Mouse (Mus musculus) adrenal gland (tissue): ENCODE results near the gene 1600015I10Rik.
"Not testable (repeated sequence)": the region's sequence is repeated elsewhere in the genome, so short reads cannot be mapped to it uniquely, and the experiment has no call there.

ENCODE experiments used
- intact Hi-C: fragments of 180-260 bp; cut with DNase I; formaldehyde crosslinking; loops from one replicate; pipeline ENCODE4 v1.15.1; 2025
- long read RNA-seq, 2 experiments: library from polyadenylated mRNA; unstranded; transcript quantifications; one replicate each; pipeline ENCODE4 v2.0.0; 2020; ENCODE audit warnings: borderline replicate concordance in 1 of 2; ENCODE audit not compliant: insufficient replicate concordance in 1 of 2

Gene 1600015I10Rik
- long read RNA-seq, experiment 1: 0 reads
- long read RNA-seq, experiment 2: 0 reads

GRCm38 (mm10) chr6:48929595-48929994 is at the start of gene 1600015I10Rik:
Gene 1600015I10Rik (plus strand): TSS chr6:48929895.
- intact Hi-C loops: no loop called here

- intact Hi-C loops: no loop called here
Measured at GRCm38 (mm10) chr6:48894203-48894602, 35.5 kb upstream of the 1600015I10Rik start.

DNA sequence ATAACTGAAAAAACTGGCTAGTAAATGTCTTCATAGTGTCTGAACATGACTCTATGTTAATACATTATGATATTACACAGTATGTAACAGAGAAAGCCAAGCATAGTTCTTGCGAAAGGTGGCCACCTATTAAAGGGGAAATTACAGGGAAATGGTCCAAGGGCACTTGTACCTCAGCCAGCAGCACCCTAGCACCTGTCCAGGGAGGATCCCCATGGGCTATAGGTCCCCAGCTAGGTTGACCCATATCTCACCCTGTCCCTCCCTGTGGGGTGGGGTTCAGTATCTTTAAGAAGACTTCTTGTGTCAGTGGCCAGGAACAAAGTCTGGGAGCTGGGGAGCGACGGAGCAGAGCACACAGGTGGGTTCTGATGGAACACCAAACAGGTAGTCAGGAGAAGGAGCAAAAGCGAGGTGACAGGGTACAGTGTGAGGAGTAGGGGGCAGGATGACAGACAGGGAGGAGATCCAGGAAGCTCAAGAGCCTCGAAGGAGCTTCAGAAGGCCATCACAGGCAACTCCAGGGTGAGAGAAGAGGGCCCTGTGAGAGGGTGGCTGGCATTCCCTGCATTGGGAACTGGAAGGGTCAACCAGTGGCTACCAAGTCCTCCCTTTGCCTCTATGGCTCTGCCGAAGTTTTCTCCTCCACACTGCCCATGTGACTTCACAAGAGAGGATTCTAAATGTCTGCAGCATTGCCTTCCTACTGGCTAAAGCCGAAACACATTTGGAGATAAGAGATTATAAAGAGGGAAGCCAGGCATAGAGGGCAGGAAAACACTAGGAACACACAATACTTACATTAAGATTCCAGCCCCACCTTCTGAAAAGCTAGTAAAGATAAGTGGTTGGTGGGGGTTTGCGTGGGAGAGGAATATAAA is 34.5 kb upstream of the 1600015I10Rik start:
- intact Hi-C loops: no loop called here

GRCm38 (mm10) chr6:48895941-48896340 is 33.8 kb upstream of the 1600015I10Rik start:
- intact Hi-C loops: no loop called here

DNA sequence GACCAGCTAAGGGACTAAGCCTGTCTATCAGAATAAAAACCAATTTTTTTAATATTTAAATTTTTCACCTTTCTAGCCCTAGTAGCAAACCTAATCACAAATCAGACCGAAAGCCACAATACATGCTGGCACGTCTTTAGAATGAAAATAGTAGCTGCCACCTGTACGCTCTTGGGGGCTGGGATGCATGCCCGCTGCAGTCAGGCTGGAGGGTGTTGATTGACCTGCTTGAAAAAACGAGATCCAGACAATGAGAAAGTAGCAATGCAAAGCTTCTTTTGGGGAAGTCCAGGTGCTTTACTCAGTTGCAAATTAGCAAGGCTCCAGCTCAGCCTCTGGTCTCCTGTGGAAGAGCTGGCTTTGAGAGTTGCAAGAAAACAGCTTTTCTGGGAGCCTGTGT is 32.7 kb upstream of the 1600015I10Rik start:
- intact Hi-C loops: no loop called here

- intact Hi-C loops: not testable (repeated sequence)
Measured at GRCm38 (mm10) chr6:48901316-48901715, 28.4 kb upstream of the 1600015I10Rik start.

GRCm38 (mm10) chr6:48902511-48903406 is 26.9 kb upstream of the 1600015I10Rik start:
- intact Hi-C loops: no loop called here

DNA sequence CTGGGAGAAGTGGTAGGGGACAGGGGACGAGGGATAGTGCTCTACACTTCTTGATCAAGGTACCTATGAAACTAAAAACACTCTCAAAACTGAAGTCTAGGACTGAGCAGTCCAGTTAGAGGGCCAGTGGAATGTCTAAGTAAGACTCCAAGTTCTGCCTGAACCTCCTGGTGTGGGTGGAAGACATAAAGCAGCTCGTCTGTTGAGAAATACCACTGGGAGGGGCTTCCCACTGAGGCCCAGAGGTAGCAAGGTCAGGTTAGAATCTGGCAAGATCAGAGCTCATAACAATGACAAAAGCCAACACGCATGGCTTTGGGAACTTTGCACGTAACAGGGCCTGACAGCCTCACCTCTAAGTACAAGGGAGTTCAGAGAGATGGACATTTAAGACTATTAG is 26.3 kb upstream of the 1600015I10Rik start:
- intact Hi-C loops: no loop called here

DNA sequence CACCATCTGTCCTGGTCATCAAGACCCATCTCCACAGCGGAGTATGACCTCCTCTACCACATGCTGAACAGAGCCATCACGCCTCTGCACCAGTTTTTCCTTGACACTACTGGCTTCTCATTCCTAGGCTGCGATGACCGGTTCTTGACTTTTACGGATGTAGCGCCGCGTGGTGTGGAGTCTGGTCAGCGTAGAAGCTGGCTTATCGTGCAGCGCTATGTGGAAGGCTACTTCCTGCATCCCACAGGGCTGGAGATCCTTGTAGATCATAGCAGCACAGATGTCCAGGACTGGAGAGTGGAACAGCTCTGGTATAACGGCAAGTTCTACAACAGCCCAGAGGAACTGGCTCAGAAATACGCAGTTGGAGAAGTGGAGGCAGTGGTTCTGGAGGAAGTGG is 24.1 kb upstream of the 1600015I10Rik start:
- intact Hi-C loops: no loop called here

- intact Hi-C loops: no loop called here
Measured at GRCm38 (mm10) chr6:48906371-48906770, 23.3 kb upstream of the 1600015I10Rik start.

GRCm38 (mm10) chr6:48909229-48909628 is 20.5 kb upstream of the 1600015I10Rik start:
- intact Hi-C loops: no loop called here

DNA sequence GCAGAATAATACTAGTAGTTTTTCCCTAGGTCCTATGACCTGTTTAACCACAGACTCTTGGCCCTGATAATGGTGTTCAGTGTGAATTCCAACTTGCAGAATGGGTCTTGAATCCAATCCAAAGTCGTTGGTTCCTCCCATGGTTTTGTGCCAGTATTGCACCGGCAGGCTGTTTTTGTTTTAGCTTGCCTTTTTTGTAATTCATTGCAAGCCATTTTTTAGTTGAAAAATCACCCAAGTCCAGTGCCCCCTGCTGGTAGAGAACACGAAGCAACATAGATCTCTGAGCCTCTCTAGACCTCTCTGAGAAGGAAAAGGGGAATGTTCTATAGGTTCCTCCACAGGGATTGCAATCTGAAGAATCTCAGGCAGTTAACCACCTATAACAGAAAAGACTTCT is 17.7 kb upstream of the 1600015I10Rik start:
- intact Hi-C loops: loop anchor here (2.0 to 5.0 kb wide), 2 partner anchors 51 to 95 kb away; no protein-coding TSS in a partner anchor

GRCm38 (mm10) chr6:48913587-48913986 is 16.1 kb upstream of the 1600015I10Rik start:
- intact Hi-C loops: loop anchor here (2.0 to 5.0 kb wide), 2 partner anchors 53 to 96 kb away; no protein-coding TSS in a partner anchor

DNA sequence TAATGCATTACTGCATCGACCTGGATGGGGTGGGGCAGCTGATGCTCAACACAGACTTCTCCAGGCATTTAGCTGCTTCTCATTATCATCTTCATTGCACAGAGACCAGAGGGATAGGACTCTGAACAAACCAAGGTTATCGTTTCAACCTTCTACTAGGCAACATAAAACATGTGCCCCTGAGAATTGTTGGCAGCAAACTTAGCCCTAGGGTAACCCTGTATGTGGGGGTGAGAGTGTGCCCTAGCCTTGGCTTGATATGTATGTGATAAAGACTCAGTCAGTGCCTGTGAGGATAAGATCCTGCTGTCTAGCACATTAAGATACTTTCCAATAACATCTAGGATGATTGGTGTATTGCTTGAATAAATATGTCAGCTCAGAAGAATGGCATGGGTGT is 19.9 kb downstream of the 1600015I10Rik start:
- intact Hi-C loops: no loop called here

DNA sequence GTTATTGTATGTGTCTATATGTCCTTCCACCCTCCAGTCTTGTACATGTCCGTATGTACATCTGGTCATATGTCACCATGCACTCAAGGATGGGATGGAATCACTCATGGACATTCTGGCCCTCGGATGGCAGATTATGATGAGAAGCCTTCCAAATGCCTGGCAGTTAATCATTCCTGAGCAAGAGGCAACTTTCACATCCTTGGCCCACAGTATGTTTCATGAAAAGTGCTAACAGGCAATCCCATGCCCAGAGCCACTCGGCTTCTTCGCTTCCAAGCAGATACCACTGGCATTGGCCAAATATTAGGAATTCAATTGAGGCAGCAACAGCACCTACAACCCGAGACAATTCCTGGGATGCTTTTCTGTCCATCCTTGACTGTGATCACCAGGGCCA is 21.0 kb downstream of the 1600015I10Rik start:
- intact Hi-C loops: no loop called here

DNA sequence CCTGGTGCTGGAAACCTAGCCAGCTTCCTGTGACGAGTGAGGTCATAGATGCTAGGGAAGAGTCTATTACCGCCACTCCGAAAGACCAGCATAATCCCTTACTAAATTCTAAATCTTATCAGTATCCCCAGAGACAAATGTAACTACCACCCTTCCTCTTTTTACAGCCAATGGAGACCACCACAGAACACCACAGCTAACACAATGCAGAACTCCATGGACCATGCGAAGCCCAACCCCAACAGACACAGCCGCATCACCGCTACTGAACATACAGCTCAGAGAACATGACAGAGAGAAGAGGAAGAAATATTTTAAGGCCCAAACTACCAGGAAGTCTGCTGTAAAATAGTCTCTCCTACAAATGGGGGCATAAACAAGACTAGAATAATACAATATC is 21.9 kb downstream of the 1600015I10Rik start:
- intact Hi-C loops: no loop called here

GRCm38 (mm10) chr6:48953220-48953619 is 23.5 kb downstream of the 1600015I10Rik start:
- intact Hi-C loops: no loop called here

- intact Hi-C loops: loop anchor here (2.0 kb wide), 1 partner anchor 93 kb away; no protein-coding TSS in a partner anchor
Measured at GRCm38 (mm10) chr6:48954211-48954610, 24.5 kb downstream of the 1600015I10Rik start.

GRCm38 (mm10) chr6:48954946-48955345 is 25.3 kb downstream of the 1600015I10Rik start:
- intact Hi-C loops: loop anchor here (2.0 to 5.0 kb wide), 3 partner anchors 94 to 308 kb away; partner anchors contain the start of gene Gimap8

DNA sequence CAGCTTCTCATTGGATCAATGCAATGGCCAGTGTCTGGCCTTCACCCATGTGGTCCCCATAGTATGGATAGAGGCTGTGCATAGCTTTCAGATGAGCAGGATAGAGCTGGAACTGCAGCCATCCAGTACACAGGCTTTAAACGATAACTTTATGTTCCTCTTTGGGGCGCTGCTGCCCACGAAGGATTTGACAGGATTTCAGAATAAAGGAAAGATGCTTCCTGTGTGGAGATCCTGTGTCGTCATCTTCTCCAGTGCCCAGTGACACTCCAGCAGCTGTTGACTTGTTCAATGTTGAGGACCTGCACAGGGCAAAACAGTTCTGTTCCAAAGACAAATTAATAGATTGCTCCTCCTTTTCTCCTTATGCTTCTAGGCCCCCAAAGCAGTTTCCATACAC is 27.1 kb downstream of the 1600015I10Rik start:
- intact Hi-C loops: loop anchor here (5.0 kb wide), 2 partner anchors 139 to 309 kb away; partner anchors contain the start of gene Gimap8

GRCm38 (mm10) chr6:48958053-48958452 is 28.4 kb downstream of the 1600015I10Rik start:
- intact Hi-C loops: loop anchor here (5.0 kb wide), 2 partner anchors 141 to 311 kb away; partner anchors contain the start of gene Gimap8
